In the genomic region with DNA sequence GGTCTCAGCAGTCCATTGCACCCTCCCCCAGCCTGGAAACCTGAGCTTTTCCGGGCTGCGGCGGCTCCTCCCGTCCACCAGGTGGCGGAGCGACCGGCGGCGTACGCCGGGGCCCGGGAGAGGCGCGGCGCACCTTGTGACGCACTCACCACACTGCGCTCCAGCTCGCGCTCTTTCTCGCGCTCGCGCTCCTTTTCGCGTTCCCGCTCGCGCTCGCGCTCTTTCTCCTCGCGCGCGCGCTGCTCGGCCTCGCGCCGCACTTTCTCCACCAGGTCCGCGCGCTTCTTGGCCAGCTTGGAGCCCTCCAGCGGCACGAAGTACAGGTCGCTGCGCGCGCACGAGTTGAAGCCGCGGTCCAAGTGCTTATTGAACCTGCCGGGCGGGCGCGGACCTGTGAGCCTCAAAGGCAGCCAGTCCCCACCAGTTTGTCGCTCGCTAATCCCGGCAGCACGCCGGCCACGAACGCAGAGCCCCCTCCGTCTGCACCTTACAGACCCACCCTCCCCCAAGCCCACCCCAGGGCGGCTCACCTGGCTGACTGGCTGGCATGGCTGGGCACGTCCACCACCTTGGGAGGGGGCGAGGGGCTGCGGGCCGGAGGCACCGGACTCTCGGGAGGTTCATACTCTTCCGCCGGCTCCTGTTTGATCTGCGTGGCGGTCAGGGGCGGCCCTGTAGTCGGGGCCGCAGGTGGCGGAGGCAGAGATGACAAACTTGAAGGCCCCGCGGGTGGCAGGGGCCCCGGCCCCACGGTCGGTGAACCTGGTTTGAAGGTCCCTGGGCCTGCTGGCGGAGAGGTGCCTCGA, we compare ENCODE assay signal across 8 mouse cellular contexts. TPM values are rescaled to one million over a fixed set of nuclear protein-coding genes. Genes with fewer than 3 reads are reported as not detected.
DNase-seq lines count a peak whose midpoint lies in the region; ATAC-seq and TF ChIP-seq lines count a peak whose summit lies in the region.

No protein-coding gene starts in this region.

- no peaks in the 10 kb centered on the region for H3K9me3 ChIP-seq in erythroblast, embryonic 14.5 days (ENCODE audit: control insufficient read depth, low read length)
- H3K9me3 ChIP-seq in heart, embryonic 12.5 days (replicated peaks), result no peaks in the 10 kb centered on the region
- H3K9me3 ChIP-seq in kidney, embryonic 16.5 days (ENCODE audit: low read length), result no peaks in the 10 kb centered on the region

- peaks cover 45% of the 10 kb centered on the region for H3K4me1 ChIP-seq in erythroblast, embryonic 14.5 days (ENCODE audit: control insufficient read depth)
- peaks cover 24% of the 10 kb centered on the region for H3K4me1 ChIP-seq in heart, embryonic 12.5 days (replicated peaks)
- peaks cover 30% of the 10 kb centered on the region for H3K4me1 ChIP-seq in kidney, embryonic 16.5 days (ENCODE audit: insufficient read depth, low read length)
- H3K4me1 ChIP-seq in liver, adult 2 months (ENCODE audit: control insufficient read depth, insufficient read depth, low read length), result peaks cover 6% of the 10 kb centered on the region

- 0 out of 2 replicates have a peak, but pooled peaks have one; percentile 31 for TF ChIP-seq POLR2A in liver, adult 2 months (IDR thresholded peaks at IDR 0.05; ENCODE audit: extremely low read depth, insufficient read depth, low read length)

- no peaks in the 10 kb centered on the region for H3K79me2 ChIP-seq in liver, adult 2 months (ENCODE audit: control insufficient read depth, insufficient read depth, low read length)

- H3K4me2 ChIP-seq in heart, embryonic 12.5 days, result peak overlapping the region; percentile 84
- H3K4me2 ChIP-seq in kidney, embryonic 16.5 days (replicated peaks; ENCODE audit: low read depth, low read length), result peak overlapping the region; percentile 94

- peak overlapping the region; percentile 58 for H3K27ac ChIP-seq in heart, embryonic 12.5 days (ENCODE audit: poor library complexity, severe bottlenecking)
- H3K27ac ChIP-seq in kidney, embryonic 16.5 days (ENCODE audit: low read length), result peak overlapping the region; percentile 96
- H3K27ac ChIP-seq in liver, adult 2 months (replicated peaks; ENCODE audit: insufficient read depth, low read depth, low read length), result peak overlapping the region; percentile 50

- WGBS in heart, embryonic 12.5 days, result 1% methylated on average over 85 of the region's 85 CpGs
- WGBS in kidney, embryonic 16.5 days, result 2% methylated on average over 84 of the region's 85 CpGs
- 1% methylated on average over 83 of the region's 85 CpGs for WGBS in liver, adult 2 months

- H3K9ac ChIP-seq in heart, embryonic 12.5 days, result peak overlapping the region; percentile 83
- peak overlapping the region; percentile 88 for H3K9ac ChIP-seq in kidney, embryonic 16.5 days (replicated peaks; ENCODE audit: low read length)
- H3K9ac ChIP-seq in liver, adult 2 months (ENCODE audit: low read depth, low read length), result peak overlapping the region; percentile 85

- no peaks in the 10 kb centered on the region; the same call in 1 of the 2 replicates for H3K27me3 ChIP-seq in erythroblast, embryonic 14.5 days (ENCODE audit: control insufficient read depth)
- H3K27me3 ChIP-seq in heart, embryonic 12.5 days (replicated peaks), result no peaks in the 10 kb centered on the region
- H3K27me3 ChIP-seq in kidney, embryonic 16.5 days (ENCODE audit: insufficient read depth, low read length), result no peaks in the 10 kb centered on the region
- no peaks in the 10 kb centered on the region for H3K27me3 ChIP-seq in liver, adult 2 months (ENCODE audit: control insufficient read depth, insufficient read depth, low read length)

- peak overlapping the region; percentile 80 for H3K4me3 ChIP-seq in erythroblast, embryonic 14.5 days (replicated peaks)
- H3K4me3 ChIP-seq in heart, embryonic 12.5 days, result peak overlapping the region; percentile 53
- H3K4me3 ChIP-seq in kidney, embryonic 16.5 days (ENCODE audit: low read length), result peak overlapping the region; percentile 58
- H3K4me3 ChIP-seq in liver, adult 2 months (ENCODE audit: insufficient read depth, low read depth, low read length), result peak overlapping the region; percentile 65

- peak; percentile 81 for TF ChIP-seq CTCF in liver, adult 2 months (IDR thresholded peaks at IDR 0.05; ENCODE audit: low read depth, low read length)

- peak; percentile 84 for ATAC-seq in heart, embryonic 12.5 days (ENCODE audit: insufficient number of reproducible peaks, low FRiP score)
- ATAC-seq in kidney, embryonic 16.5 days (ENCODE audit: low FRiP score, low TSS enrichment), result peak; percentile 84
- peak; percentile 61 for ATAC-seq in monocyte, adult 5-6 weeks (replicated peaks; ENCODE audit: insufficient number of reproducible peaks, low FRiP score, low TSS enrichment, poor library complexity, severe bottlenecking)

- H3K36me3 ChIP-seq in erythroblast, embryonic 14.5 days (ENCODE audit: control insufficient read depth), result peaks cover 3% of the 10 kb centered on the region; the same call in 1 of the 2 replicates
- H3K36me3 ChIP-seq in heart, embryonic 12.5 days, result peaks cover 61% of the 10 kb centered on the region
- H3K36me3 ChIP-seq in kidney, embryonic 16.5 days (ENCODE audit: insufficient read depth, low read length), result peaks cover 36% of the 10 kb centered on the region
- H3K36me3 ChIP-seq in liver, adult 2 months (ENCODE audit: control insufficient read depth, insufficient read depth, low read length), result no peaks in the 10 kb centered on the region; the same call in 1 of the 2 replicates

- peak; percentile 96 for DNase-seq in CD4-positive helper T cell, adult 2 months (ENCODE audit: low read depth, low spot score)
- peak; percentile 89 for DNase-seq in brain, embryonic 18.5 days (ENCODE audit: low read depth, low spot score)
- DNase-seq in liver, adult 2 months (ENCODE audit: extremely low read depth, low read depth, low spot score), result peak; percentile 90
- peak; percentile 93 to 94 for DNase-seq in spleen, postnatal 36 days (ENCODE audit: low spot score in 2 of 2)

RNA-seq across cellular contexts. Expression of a gene that starts 4.5 kb away (rescaled TPM):
- 0.95 and 2.7 TPM in 2 replicates for polyA plus RNA-seq in erythroblast, embryonic 14.5 days (2012)
- polyA plus RNA-seq in heart, embryonic 12.5 days (2016; fragmentation: Nextera tagmentation; extraction: Ambion mirVana), result 352 and 365 TPM in 2 replicates
- 527 and 541 TPM in 2 replicates for polyA plus RNA-seq in kidney, embryonic 16.5 days (2015; fragmentation: Nextera tagmentation; extraction: Ambion mirVana)
- 125 and 140 TPM in 2 replicates for total RNA-seq in liver, adult 2 months (2014; rRNA removed)
- polyA plus RNA-seq in liver, adult 2 months (2012; rRNA removed), result 203 and 216 TPM in 2 replicates
- 150 to 174 TPM (median 165 TPM) in 3 replicates for total RNA-seq in monocyte, adult 5-6 weeks (2017)

RNA-seq across cellular contexts. Expression of a gene that starts 7.2 kb away (rescaled TPM):
- polyA plus RNA-seq in erythroblast, embryonic 14.5 days (2012), result 0.20 and 0.68 TPM in 2 replicates
- polyA plus RNA-seq in heart, embryonic 12.5 days (2016; fragmentation: Nextera tagmentation; extraction: Ambion mirVana), result 4.4 and 4.9 TPM in 2 replicates
- 13.8 and 16.4 TPM in 2 replicates for polyA plus RNA-seq in kidney, embryonic 16.5 days (2015; fragmentation: Nextera tagmentation; extraction: Ambion mirVana)
- 16.7 and 19.7 TPM in 2 replicates for total RNA-seq in liver, adult 2 months (2014; rRNA removed)
- polyA plus RNA-seq in liver, adult 2 months (2012; rRNA removed), result 17.3 and 17.8 TPM in 2 replicates
- total RNA-seq in monocyte, adult 5-6 weeks (2017), result 1,360 to 1,911 TPM (median 1,427 TPM) in 3 replicates

RNA-seq across cellular contexts. Expression of a gene that starts 10.1 kb away (rescaled TPM):
- polyA plus RNA-seq in erythroblast, embryonic 14.5 days (2012), result 0.02 and 0.04 TPM in 2 replicates
- not detected in 2 replicates for polyA plus RNA-seq in heart, embryonic 12.5 days (2016; fragmentation: Nextera tagmentation; extraction: Ambion mirVana)
- polyA plus RNA-seq in kidney, embryonic 16.5 days (2015; fragmentation: Nextera tagmentation; extraction: Ambion mirVana), result 0.14 TPM in 1 of 2 replicates, not detected in the other
- not detected in 2 replicates for total RNA-seq in liver, adult 2 months (2014; rRNA removed)
- not detected in 2 replicates for polyA plus RNA-seq in liver, adult 2 months (2012; rRNA removed)
- 0.19 to 0.43 TPM in 2 of 3 replicates, not detected in the other for total RNA-seq in monocyte, adult 5-6 weeks (2017)

RNA-seq across cellular contexts. Expression of a gene that starts 10.6 kb away (rescaled TPM):
- polyA plus RNA-seq in erythroblast, embryonic 14.5 days (2012), result 0.14 and 0.32 TPM in 2 replicates
- polyA plus RNA-seq in heart, embryonic 12.5 days (2016; fragmentation: Nextera tagmentation; extraction: Ambion mirVana), result 9.5 and 10.2 TPM in 2 replicates
- polyA plus RNA-seq in kidney, embryonic 16.5 days (2015; fragmentation: Nextera tagmentation; extraction: Ambion mirVana), result 16.4 and 20.2 TPM in 2 replicates
- total RNA-seq in liver, adult 2 months (2014; rRNA removed), result 1.4 and 1.5 TPM in 2 replicates
- polyA plus RNA-seq in liver, adult 2 months (2012; rRNA removed), result 9.6 and 10.9 TPM in 2 replicates
- 1.5 to 6.2 TPM in 2 of 3 replicates, not detected in the other for total RNA-seq in monocyte, adult 5-6 weeks (2017)

RNA-seq across cellular contexts. Expression of a gene that starts 23.8 kb away (rescaled TPM):
- not detected in 2 replicates for polyA plus RNA-seq in erythroblast, embryonic 14.5 days (2012)
- 6.0 and 6.4 TPM in 2 replicates for polyA plus RNA-seq in heart, embryonic 12.5 days (2016; fragmentation: Nextera tagmentation; extraction: Ambion mirVana)
- polyA plus RNA-seq in kidney, embryonic 16.5 days (2015; fragmentation: Nextera tagmentation; extraction: Ambion mirVana), result 10.9 and 15.3 TPM in 2 replicates
- 0.09 and 0.67 TPM in 2 replicates for total RNA-seq in liver, adult 2 months (2014; rRNA removed)
- 0.19 and 0.34 TPM in 2 replicates for polyA plus RNA-seq in liver, adult 2 months (2012; rRNA removed)
- not detected in 3 replicates for total RNA-seq in monocyte, adult 5-6 weeks (2017)

Comparison
In these comparisons a context has a peak if more than half of its experiments do, and no peak if none do; other contexts are left out.
1. Peak in every context shown above with its lines: DNase-seq, ATAC-seq, H3K4me3 ChIP-seq and H3K27ac ChIP-seq.
2. RNA of a gene that starts 4.5 kb away (polyA plus RNA-seq): 527 to 541 TPM in kidney, embryonic 16.5 days, 352 to 365 TPM in heart, embryonic 12.5 days and 203 to 216 TPM in liver, adult 2 months; 0.95 to 2.7 TPM in erythroblast, embryonic 14.5 days; every median in the first group is over 10 times any median in the second.